Mouse (Mus musculus): ENCODE results near the gene Ccdc163.
A peak's percentile ranks its signal among the peaks of the same experiment; 100 is the strongest.

The Ccdc163 gene

GRCm38 (mm10) chr4:116782171-116782570 is 73.9 kb downstream of the Ccdc163 start:
- DNase-seq: no peak

GRCm38 (mm10) chr4:116786587-116786986 is 78.3 kb downstream of the Ccdc163 start:
- DNase-seq: no peak

- no peak for DNase-seq
Observed at GRCm38 (mm10) chr4:116787985-116788760, 79.9 kb downstream of the Ccdc163 start.

- peak; percentile 62 for DNase-seq
Observed at GRCm38 (mm10) chr4:116788956-116789355, 80.6 kb downstream of the Ccdc163 start.

GRCm38 (mm10) chr4:116792453-116792852 is 84.1 kb downstream of the Ccdc163 start:
- no peak for DNase-seq

GRCm38 (mm10) chr4:116794273-116794672 is 86.0 kb downstream of the Ccdc163 start:
- DNase-seq: no peak

- DNase-seq: no peak
Observed at GRCm38 (mm10) chr4:116796442-116797110, 88.3 kb downstream of the Ccdc163 start.

GRCm38 (mm10) chr4:116799901-116800300 is 91.6 kb downstream of the Ccdc163 start:
- no peak for DNase-seq

Data from right cerebral cortex, postnatal 25 days (tissue).